Mouse (Mus musculus): Measurements from ENCODE around the gene Cpsf4l. TPM values are rescaled to one million over a fixed set of nuclear protein-coding genes. Genes with fewer than 3 reads are reported as not detected.
"Not testable (repeated sequence)": the region's sequence is repeated elsewhere in the genome, so short reads cannot be mapped to it uniquely, and the experiment has no call there.

Gene Cpsf4l
- polyA plus RNA-seq, 1 experiment: not detected

GRCm38 (mm10) chr11:113666648-113667047 is 43.2 kb downstream of the Cpsf4l start:
- Histone ChIP-seq H3K9me3 (ENCODE audit: control insufficient read depth, low read length) (no peaks in the 10 kb centered on the region), H3K4me1 (ENCODE audit: control insufficient read depth) (peaks cover 59% of the 10 kb centered on the region), H3K4me3 (replicated peaks) (peak overlapping the region; percentile 43), H3K36me3 (ENCODE audit: control insufficient read depth) (peaks cover 96% of the 10 kb centered on the region), H3K27me3 (ENCODE audit: control insufficient read depth) (no peaks in the 10 kb centered on the region)
- TF ChIP-seq GATA1 (IDR thresholded peaks at IDR 0.05; ENCODE audit: low read length) (no peak), TAL1 (IDR thresholded peaks at IDR 0.05; ENCODE audit: low read length) (no peak)

GRCm38 (mm10) chr11:113666205-113666604 is 43.6 kb downstream of the Cpsf4l start:
- TF ChIP-seq GATA1 (IDR thresholded peaks at IDR 0.05; ENCODE audit: low read length): peak; percentile 54
- TF ChIP-seq TAL1 (IDR thresholded peaks at IDR 0.05; ENCODE audit: low read length): no peak
- Histone ChIP-seq H3K27me3 (ENCODE audit: control insufficient read depth) (no peaks in the 10 kb centered on the region), H3K4me3 (replicated peaks) (peak overlapping the region; percentile 43), H3K4me1 (ENCODE audit: control insufficient read depth) (peaks cover 55% of the 10 kb centered on the region), H3K9me3 (ENCODE audit: control insufficient read depth, low read length) (no peaks in the 10 kb centered on the region), H3K36me3 (ENCODE audit: control insufficient read depth) (peaks cover 96% of the 10 kb centered on the region)

DNA sequence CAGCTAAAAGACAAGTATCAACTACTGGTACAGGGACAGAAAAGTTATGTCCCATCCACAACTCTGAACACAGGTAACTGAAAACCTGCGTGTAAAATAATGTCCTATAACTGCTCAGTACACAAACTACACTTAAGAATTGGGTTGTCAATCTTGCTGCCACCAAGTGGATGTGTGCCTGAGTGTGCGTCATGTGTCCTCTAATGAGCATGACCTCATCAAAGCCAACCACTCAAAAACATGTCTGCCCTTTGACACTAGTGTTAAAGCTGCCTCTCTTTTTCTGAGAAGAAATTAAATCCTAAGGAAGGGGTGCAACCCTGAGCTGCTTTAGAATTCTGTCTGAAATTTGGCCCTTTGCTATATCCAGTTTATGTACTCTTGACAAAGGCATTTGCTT is 45.5 kb downstream of the Cpsf4l start:
- Histone ChIP-seq H3K36me3 (ENCODE audit: control insufficient read depth) (peaks cover 97% of the 10 kb centered on the region), H3K9me3 (ENCODE audit: control insufficient read depth, low read length) (no peaks in the 10 kb centered on the region), H3K4me3 (replicated peaks) (no peak overlapping the region), H3K27me3 (ENCODE audit: control insufficient read depth) (no peaks in the 10 kb centered on the region), H3K4me1 (ENCODE audit: control insufficient read depth) (peaks cover 40% of the 10 kb centered on the region)
- TF ChIP-seq GATA1 (IDR thresholded peaks at IDR 0.05; ENCODE audit: low read length) (no peak), TAL1 (IDR thresholded peaks at IDR 0.05; ENCODE audit: low read length) (no peak)

GRCm38 (mm10) chr11:113661835-113662351 is 47.9 kb downstream of the Cpsf4l start:
- TF ChIP-seq TAL1 (IDR thresholded peaks at IDR 0.05; ENCODE audit: low read length) (no peak), GATA1 (IDR thresholded peaks at IDR 0.05; ENCODE audit: low read length) (no peak)
- no peak overlapping the region for H3K4me3 ChIP-seq (replicated peaks)

DNA sequence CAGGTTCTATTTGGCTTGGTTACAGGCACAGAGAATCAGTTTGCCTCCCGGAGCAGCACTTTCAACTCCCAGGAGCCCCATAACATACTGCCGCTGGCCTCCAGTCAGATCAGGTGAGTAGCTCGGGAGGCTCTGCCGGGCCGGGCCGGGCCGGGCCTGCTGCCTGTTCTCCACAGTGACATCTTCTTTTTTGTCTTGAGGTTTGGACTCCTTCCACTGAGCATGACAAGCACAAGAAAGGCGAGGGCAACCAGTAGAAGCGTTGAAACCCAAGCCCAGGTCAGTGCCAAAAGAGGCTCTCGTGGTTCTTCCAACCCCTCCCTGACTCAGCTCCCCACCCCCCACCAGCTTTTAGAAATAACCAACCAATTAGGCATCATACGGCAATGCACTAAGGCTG is 48.9 kb downstream of the Cpsf4l start:
- Histone ChIP-seq H3K4me1 (ENCODE audit: control insufficient read depth) (peaks cover 9% of the 10 kb centered on the region), H3K27me3 (ENCODE audit: control insufficient read depth) (no peaks in the 10 kb centered on the region), H3K36me3 (ENCODE audit: control insufficient read depth) (peaks cover 98% of the 10 kb centered on the region), H3K9me3 (ENCODE audit: control insufficient read depth, low read length) (no peaks in the 10 kb centered on the region), H3K4me3 (replicated peaks) (no peak overlapping the region)
- TF ChIP-seq GATA1 (IDR thresholded peaks at IDR 0.05; ENCODE audit: low read length) (no peak), TAL1 (IDR thresholded peaks at IDR 0.05; ENCODE audit: low read length) (no peak)

More at GRCm38 (mm10) chr11:113661835-113662351, 47.9 kb downstream of the Cpsf4l start:
- Histone ChIP-seq H3K27me3 (ENCODE audit: control insufficient read depth) (no peaks in the 10 kb centered on the region), H3K4me1 (ENCODE audit: control insufficient read depth) (peaks cover 16% of the 10 kb centered on the region), H3K9me3 (ENCODE audit: control insufficient read depth, low read length) (no peaks in the 10 kb centered on the region), H3K36me3 (ENCODE audit: control insufficient read depth) (peaks cover 97% of the 10 kb centered on the region)

GRCm38 (mm10) chr11:113660213-113660612 is 49.6 kb downstream of the Cpsf4l start:
- H3K4me1 ChIP-seq (ENCODE audit: control insufficient read depth); H3K4me3 ChIP-seq (replicated peaks); H3K27me3 ChIP-seq (ENCODE audit: control insufficient read depth); H3K9me3 ChIP-seq (ENCODE audit: control insufficient read depth, low read length): not testable (repeated sequence)
- H3K36me3 ChIP-seq (ENCODE audit: control insufficient read depth): peaks cover 100% of the 10 kb centered on the region

DNA sequence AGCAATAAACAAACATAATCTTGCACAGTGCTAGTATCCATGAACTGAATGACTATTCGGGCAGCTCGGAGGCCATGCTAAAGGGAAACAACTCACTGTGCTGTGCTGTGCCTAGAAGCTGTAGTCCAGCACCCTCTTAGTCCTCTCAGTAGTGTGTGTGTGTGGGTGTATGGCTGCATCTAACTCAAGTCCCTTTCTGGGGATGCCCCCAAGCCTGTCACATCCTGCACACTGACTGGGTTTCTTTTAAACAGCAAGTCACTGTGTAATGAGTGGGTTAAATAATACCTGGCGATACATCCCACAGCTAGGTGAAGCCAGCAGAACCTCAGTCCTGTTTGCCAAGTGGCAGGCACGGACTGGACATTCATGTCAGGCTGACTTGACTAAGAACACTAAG is 51.1 kb downstream of the Cpsf4l start:
- TF ChIP-seq GATA1 (IDR thresholded peaks at IDR 0.05; ENCODE audit: low read length): no peak
- TF ChIP-seq TAL1 (IDR thresholded peaks at IDR 0.05; ENCODE audit: low read length): no peak
- Histone ChIP-seq H3K4me3 (replicated peaks) (no peak overlapping the region), H3K4me1 (ENCODE audit: control insufficient read depth) (0 out of 2 replicates have a peak, but pooled peaks cover 2% of the 10 kb centered on the region), H3K9me3 (ENCODE audit: control insufficient read depth, low read length) (no peaks in the 10 kb centered on the region), H3K36me3 (ENCODE audit: control insufficient read depth) (peaks cover 100% of the 10 kb centered on the region), H3K27me3 (ENCODE audit: control insufficient read depth) (no peaks in the 10 kb centered on the region)

DNA sequence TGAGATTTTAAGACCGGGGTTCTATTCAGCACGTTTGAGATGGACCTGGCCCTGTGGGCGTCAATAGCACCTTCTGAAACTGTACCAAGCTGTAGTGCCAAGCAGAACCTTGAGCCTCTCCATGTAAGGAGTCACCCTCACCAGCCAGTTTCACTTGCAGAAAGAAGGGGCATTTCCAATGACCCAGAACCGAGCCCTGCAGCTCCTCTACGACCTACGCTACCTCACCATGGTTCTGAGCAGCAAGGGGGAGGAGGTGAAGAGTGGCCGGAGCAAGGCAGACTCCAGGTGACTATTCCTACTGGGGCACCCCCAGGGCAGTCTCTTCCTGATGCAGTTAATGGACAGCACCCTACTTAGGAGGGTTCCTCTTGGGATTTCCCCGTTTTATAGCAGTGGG is 51.5 kb downstream of the Cpsf4l start:
- Histone ChIP-seq H3K9me3 (ENCODE audit: control insufficient read depth, low read length) (no peaks in the 10 kb centered on the region), H3K27me3 (ENCODE audit: control insufficient read depth) (no peaks in the 10 kb centered on the region), H3K36me3 (ENCODE audit: control insufficient read depth) (peaks cover 100% of the 10 kb centered on the region), H3K4me3 (replicated peaks) (no peak overlapping the region), H3K4me1 (ENCODE audit: control insufficient read depth) (0 out of 2 replicates have a peak, but pooled peaks cover 2% of the 10 kb centered on the region)
- TF ChIP-seq TAL1 (IDR thresholded peaks at IDR 0.05; ENCODE audit: low read length) (no peak), GATA1 (IDR thresholded peaks at IDR 0.05; ENCODE audit: low read length) (no peak)

- Histone ChIP-seq H3K9me3 (ENCODE audit: control insufficient read depth, low read length) (no peaks in the 10 kb centered on the region), H3K27me3 (ENCODE audit: control insufficient read depth) (no peaks in the 10 kb centered on the region), H3K36me3 (ENCODE audit: control insufficient read depth) (peaks cover 100% of the 10 kb centered on the region), H3K4me3 (replicated peaks) (no peak overlapping the region), H3K4me1 (ENCODE audit: control insufficient read depth) (peaks cover 6% of the 10 kb centered on the region)
- TF ChIP-seq TAL1 (IDR thresholded peaks at IDR 0.05; ENCODE audit: low read length): no peak
- TF ChIP-seq GATA1 (IDR thresholded peaks at IDR 0.05; ENCODE audit: low read length): no peak
These were observed 52.6 kb downstream of the Cpsf4l start for GRCm38 (mm10) chr11:113657221-113657620.

DNA sequence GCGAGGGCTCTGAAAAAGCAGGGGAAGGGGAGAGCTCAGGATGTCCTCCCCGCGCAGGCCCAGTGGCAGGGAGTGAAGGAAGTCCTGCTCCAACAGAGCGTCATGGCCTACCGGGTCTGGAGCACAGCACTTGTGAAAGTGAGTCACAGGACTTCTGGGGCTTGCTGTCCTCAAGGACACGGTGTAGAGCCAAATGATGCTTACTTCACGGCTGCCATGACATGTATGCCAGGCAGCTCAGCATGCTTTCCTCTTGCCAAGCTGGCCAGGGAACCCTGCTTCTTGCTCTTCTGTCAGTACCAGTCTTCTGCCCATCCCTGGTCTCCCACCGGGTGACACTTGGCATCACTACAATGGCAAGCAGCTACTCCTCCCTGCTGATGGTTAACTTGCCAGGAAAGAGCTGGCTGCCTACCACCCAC is 53.3 kb downstream of the Cpsf4l start:
- H3K4me1 ChIP-seq (ENCODE audit: control insufficient read depth): peaks cover 13% of the 10 kb centered on the region
- TF ChIP-seq GATA1 (IDR thresholded peaks at IDR 0.05; ENCODE audit: low read length): no peak
- no peak for TF ChIP-seq TAL1 (IDR thresholded peaks at IDR 0.05; ENCODE audit: low read length)
- H3K36me3 ChIP-seq (ENCODE audit: control insufficient read depth): peaks cover 100% of the 10 kb centered on the region
- H3K9me3 ChIP-seq (ENCODE audit: control insufficient read depth, low read length): no peaks in the 10 kb centered on the region
- H3K4me3 ChIP-seq (replicated peaks): no peak overlapping the region
- no peaks in the 10 kb centered on the region for H3K27me3 ChIP-seq (ENCODE audit: control insufficient read depth)

Data from erythroblast, embryonic 14.5 days (primary cell).